Mouse (Mus musculus): ENCODE results near the gene Ccdc84.
"Not testable (repeated sequence)": the region's sequence is repeated elsewhere in the genome, so short reads cannot be mapped to it uniquely, and the experiment has no call there.

The Ccdc84 gene

GRCm38 (mm10) chr9:44435747-44436146 is 17.4 kb upstream of the Ccdc84 start:
- TF ChIP-seq POU5F1 (IDR thresholded peaks at IDR 0.05; ENCODE audit: borderline replicate concordance, low read length) = no peak
- no peak for TF ChIP-seq NANOG (IDR thresholded peaks at IDR 0.05; ENCODE audit: borderline replicate concordance, low read length)
- no peak for TF ChIP-seq CTCF (conservative IDR thresholded peaks at IDR 0.05; ENCODE audit: low read length)
- no peaks in the 10 kb centered on the region for H3K9me3 ChIP-seq (ENCODE audit: low read length)
- H3K36me3 ChIP-seq (ENCODE audit: insufficient read depth, low read length) = peaks cover 2% of the 10 kb centered on the region; the same call in 1 of the 2 replicates
- peaks cover 31% of the 10 kb centered on the region for H3K27me3 ChIP-seq (ENCODE audit: insufficient read depth, low read length)
- peak overlapping the region; percentile 32; the same call in 1 of the 2 replicates for H3K4me3 ChIP-seq (replicated peaks; ENCODE audit: low read length)
- peaks cover 33% of the 10 kb centered on the region for H3K4me1 ChIP-seq (replicated peaks; ENCODE audit: low read depth, low read length)

- H3K9me3 ChIP-seq (ENCODE audit: low read length) = no peaks in the 10 kb centered on the region
- no peak for TF ChIP-seq CTCF (conservative IDR thresholded peaks at IDR 0.05; ENCODE audit: low read length)
- no peak for TF ChIP-seq POU5F1 (IDR thresholded peaks at IDR 0.05; ENCODE audit: borderline replicate concordance, low read length)
- TF ChIP-seq NANOG (IDR thresholded peaks at IDR 0.05; ENCODE audit: borderline replicate concordance, low read length) = no peak
- peaks cover 16% of the 10 kb centered on the region for H3K27me3 ChIP-seq (ENCODE audit: insufficient read depth, low read length)
- H3K4me1 ChIP-seq (replicated peaks; ENCODE audit: low read depth, low read length) = peaks cover 28% of the 10 kb centered on the region
- H3K36me3 ChIP-seq (ENCODE audit: insufficient read depth, low read length) = peaks cover 6% of the 10 kb centered on the region
- H3K4me3 ChIP-seq (replicated peaks; ENCODE audit: low read length) = no peak overlapping the region
Measured at GRCm38 (mm10) chr9:44432577-44433185, 14.3 kb upstream of the Ccdc84 start.

- TF ChIP-seq NANOG (IDR thresholded peaks at IDR 0.05; ENCODE audit: borderline replicate concordance, low read length) = no peak
- TF ChIP-seq CTCF (conservative IDR thresholded peaks at IDR 0.05; ENCODE audit: low read length) = no peak
- TF ChIP-seq POU5F1 (IDR thresholded peaks at IDR 0.05; ENCODE audit: borderline replicate concordance, low read length) = no peak
- H3K4me3 ChIP-seq (replicated peaks; ENCODE audit: low read length) = peak overlapping the region; percentile 55
- H3K4me1 ChIP-seq (replicated peaks; ENCODE audit: low read depth, low read length) = peaks cover 58% of the 10 kb centered on the region
- H3K27me3 ChIP-seq (ENCODE audit: insufficient read depth, low read length) = no peaks in the 10 kb centered on the region
- peaks cover 12% of the 10 kb centered on the region for H3K36me3 ChIP-seq (ENCODE audit: insufficient read depth, low read length)
- no peaks in the 10 kb centered on the region for H3K9me3 ChIP-seq (ENCODE audit: low read length)
Measured at GRCm38 (mm10) chr9:44423576-44423975, 5.2 kb upstream of the Ccdc84 start.

GRCm38 (mm10) chr9:44420280-44420898 is 2.0 kb upstream of the Ccdc84 start:
- Histone ChIP-seq H3K4me1 (replicated peaks; ENCODE audit: low read depth, low read length) (peaks cover 69% of the 10 kb centered on the region), H3K27me3 (ENCODE audit: insufficient read depth, low read length) (no peaks in the 10 kb centered on the region), H3K36me3 (ENCODE audit: insufficient read depth, low read length) (peaks cover 13% of the 10 kb centered on the region), H3K9me3 (ENCODE audit: low read length) (no peaks in the 10 kb centered on the region), H3K4me3 (replicated peaks; ENCODE audit: low read length) (peak overlapping the region; percentile 75)
- no peak for TF ChIP-seq NANOG (IDR thresholded peaks at IDR 0.05; ENCODE audit: borderline replicate concordance, low read length)
- no peak for TF ChIP-seq POU5F1 (IDR thresholded peaks at IDR 0.05; ENCODE audit: borderline replicate concordance, low read length)
- TF ChIP-seq CTCF (conservative IDR thresholded peaks at IDR 0.05; ENCODE audit: low read length) = no peak

GRCm38 (mm10) chr9:44419730-44420129 is 1.4 kb upstream of the Ccdc84 start:
- Histone ChIP-seq H3K36me3 (ENCODE audit: insufficient read depth, low read length) (peaks cover 17% of the 10 kb centered on the region), H3K4me1 (replicated peaks; ENCODE audit: low read depth, low read length) (peaks cover 63% of the 10 kb centered on the region), H3K4me3 (replicated peaks; ENCODE audit: low read length) (peak overlapping the region; percentile 75)
- not testable (repeated sequence) for H3K9me3 ChIP-seq (ENCODE audit: low read length); H3K27me3 ChIP-seq (ENCODE audit: insufficient read depth, low read length)

GRCm38 (mm10) chr9:44417892-44418363 is 441 bp downstream of the Ccdc84 start:
- peak; percentile 68 for TF ChIP-seq CTCF (conservative IDR thresholded peaks at IDR 0.05; ENCODE audit: low read length)
- no peak for TF ChIP-seq NANOG (IDR thresholded peaks at IDR 0.05; ENCODE audit: borderline replicate concordance, low read length)
- H3K36me3 ChIP-seq (ENCODE audit: insufficient read depth, low read length) = peaks cover 35% of the 10 kb centered on the region
- peak overlapping the region; percentile 95 for H3K4me3 ChIP-seq (replicated peaks; ENCODE audit: low read length)
- H3K27me3 ChIP-seq (ENCODE audit: insufficient read depth, low read length) = no peaks in the 10 kb centered on the region
- H3K4me1 ChIP-seq (replicated peaks; ENCODE audit: low read depth, low read length) = peaks cover 52% of the 10 kb centered on the region
- H3K9me3 ChIP-seq (ENCODE audit: low read length) = no peaks in the 10 kb centered on the region

- no peaks in the 10 kb centered on the region for H3K9me3 ChIP-seq (ENCODE audit: low read length)
- TF ChIP-seq NANOG (IDR thresholded peaks at IDR 0.05; ENCODE audit: borderline replicate concordance, low read length) (no peak), CTCF (conservative IDR thresholded peaks at IDR 0.05; ENCODE audit: low read length) (no peak), POU5F1 (IDR thresholded peaks at IDR 0.05; ENCODE audit: borderline replicate concordance, low read length) (no peak)
Measured at GRCm38 (mm10) chr9:44417156-44417891, 1.0 kb downstream of the Ccdc84 start.

GRCm38 (mm10) chr9:44412781-44413180 is 5.6 kb downstream of the Ccdc84 start:
- Histone ChIP-seq H3K4me1 (replicated peaks; ENCODE audit: low read depth, low read length) (peaks cover 55% of the 10 kb centered on the region), H3K4me3 (replicated peaks; ENCODE audit: low read length) (no peak overlapping the region), H3K9me3 (ENCODE audit: low read length) (no peaks in the 10 kb centered on the region), H3K27me3 (ENCODE audit: insufficient read depth, low read length) (no peaks in the 10 kb centered on the region), H3K36me3 (ENCODE audit: insufficient read depth, low read length) (peaks cover 84% of the 10 kb centered on the region)
- TF ChIP-seq CTCF (conservative IDR thresholded peaks at IDR 0.05; ENCODE audit: low read length) (no peak), NANOG (IDR thresholded peaks at IDR 0.05; ENCODE audit: borderline replicate concordance, low read length) (no peak)

More at GRCm38 (mm10) chr9:44417156-44417891, 1.0 kb downstream of the Ccdc84 start:
- Histone ChIP-seq H3K4me3 (replicated peaks; ENCODE audit: low read length) (peak overlapping the region; percentile 95), H3K27me3 (ENCODE audit: insufficient read depth, low read length) (no peaks in the 10 kb centered on the region), H3K36me3 (ENCODE audit: insufficient read depth, low read length) (peaks cover 41% of the 10 kb centered on the region), H3K4me1 (replicated peaks; ENCODE audit: low read depth, low read length) (peaks cover 55% of the 10 kb centered on the region)
